Mouse (Mus musculus): ENCODE measurements around the gene Prr3. TPM values are rescaled to one million over a fixed set of nuclear protein-coding genes. Genes with fewer than 3 reads are reported as not detected.
"Not testable (repeated sequence)": the region's sequence is repeated elsewhere in the genome, so short reads cannot be mapped to it uniquely, and the experiment has no call there.

Gene Prr3
- polyA plus RNA-seq, 1 experiment: 33.5 TPM

- H3K4me1 ChIP-seq (ENCODE audit: control insufficient read depth, insufficient read depth, low read length): peaks cover 3% of the 10 kb centered on the region
- H3K36me3 ChIP-seq (ENCODE audit: control insufficient read depth, insufficient read depth, low read length, poor library complexity, severe bottlenecking): no peaks in the 10 kb centered on the region
- TF ChIP-seq EP300 (IDR thresholded peaks at IDR 0.05; ENCODE audit: insufficient read depth, low read depth, low read length) (no peak), CTCF (IDR thresholded peaks at IDR 0.05; ENCODE audit: low read depth, low read length) (no peak), POLR2A (IDR thresholded peaks at IDR 0.05; ENCODE audit: insufficient read depth, low read length) (no peak)
- 0 out of 2 replicates have a peak overlapping the region, but pooled peaks have one; percentile 23 for H3K9ac ChIP-seq (ENCODE audit: low read depth, poor library complexity, severe bottlenecking)
- H3K4me3 ChIP-seq (ENCODE audit: low read depth, low read length): peak overlapping the region; percentile 30
- H3K27me3 ChIP-seq (ENCODE audit: control insufficient read depth, insufficient read depth, low read length, poor library complexity, severe bottlenecking): no peaks in the 10 kb centered on the region
- H3K9me3 ChIP-seq (replicated peaks; ENCODE audit: control insufficient read depth, insufficient read depth, low read length, poor library complexity, severe bottlenecking): 0 out of 2 replicates have a peak, but pooled peaks cover 3% of the 10 kb centered on the region
- peak overlapping the region; percentile 98 for H3K27ac ChIP-seq (ENCODE audit: insufficient read depth, low read length)
Measured at GRCm38 (mm10) chr17:35939941-35940340, 40.1 kb downstream of the Prr3 start.

DNA sequence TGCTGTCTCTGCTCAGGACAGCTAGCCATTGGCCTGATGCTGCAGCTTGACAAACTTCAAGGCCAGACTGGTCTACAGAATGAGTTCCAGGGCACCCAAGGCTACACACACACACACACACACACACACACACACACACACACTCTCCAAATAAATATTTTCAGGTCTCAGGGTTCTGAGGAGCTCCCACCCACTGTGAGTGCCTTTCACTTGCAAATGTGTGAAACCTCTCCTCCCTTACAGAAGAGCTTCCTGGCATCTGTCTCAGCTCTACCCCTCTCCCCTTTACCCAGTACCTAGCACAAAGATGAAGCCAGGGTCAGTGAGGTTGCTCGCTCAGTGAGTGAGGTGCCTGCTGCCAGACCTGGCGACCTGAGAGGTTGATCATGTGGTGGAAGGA is 40.9 kb downstream of the Prr3 start:
- Histone ChIP-seq H3K27me3 (ENCODE audit: control insufficient read depth, insufficient read depth, low read length, poor library complexity, severe bottlenecking) (no peaks in the 10 kb centered on the region), H3K27ac (ENCODE audit: insufficient read depth, low read length) (peak overlapping the region; percentile 98), H3K4me3 (ENCODE audit: low read depth, low read length) (peak overlapping the region; percentile 13; the same call in 1 of the 2 replicates), H3K9ac (ENCODE audit: low read depth, poor library complexity, severe bottlenecking) (0 out of 2 replicates have a peak overlapping the region, but pooled peaks have one; percentile 23), H3K4me1 (ENCODE audit: control insufficient read depth, insufficient read depth, low read length) (peaks cover 3% of the 10 kb centered on the region), H3K9me3 (replicated peaks; ENCODE audit: control insufficient read depth, insufficient read depth, low read length, poor library complexity, severe bottlenecking) (0 out of 2 replicates have a peak, but pooled peaks cover 3% of the 10 kb centered on the region), H3K36me3 (ENCODE audit: control insufficient read depth, insufficient read depth, low read length, poor library complexity, severe bottlenecking) (no peaks in the 10 kb centered on the region)
- TF ChIP-seq CTCF (IDR thresholded peaks at IDR 0.05; ENCODE audit: low read depth, low read length) (no peak), EP300 (IDR thresholded peaks at IDR 0.05; ENCODE audit: insufficient read depth, low read depth, low read length) (peak; percentile 65; the same call in 1 of the 2 replicates), POLR2A (IDR thresholded peaks at IDR 0.05; ENCODE audit: insufficient read depth, low read length) (no peak)

GRCm38 (mm10) chr17:35937700-35938348 is 42.2 kb downstream of the Prr3 start:
- H3K9me3 ChIP-seq (replicated peaks; ENCODE audit: control insufficient read depth, insufficient read depth, low read length, poor library complexity, severe bottlenecking): 0 out of 2 replicates have a peak, but pooled peaks cover 3% of the 10 kb centered on the region

DNA sequence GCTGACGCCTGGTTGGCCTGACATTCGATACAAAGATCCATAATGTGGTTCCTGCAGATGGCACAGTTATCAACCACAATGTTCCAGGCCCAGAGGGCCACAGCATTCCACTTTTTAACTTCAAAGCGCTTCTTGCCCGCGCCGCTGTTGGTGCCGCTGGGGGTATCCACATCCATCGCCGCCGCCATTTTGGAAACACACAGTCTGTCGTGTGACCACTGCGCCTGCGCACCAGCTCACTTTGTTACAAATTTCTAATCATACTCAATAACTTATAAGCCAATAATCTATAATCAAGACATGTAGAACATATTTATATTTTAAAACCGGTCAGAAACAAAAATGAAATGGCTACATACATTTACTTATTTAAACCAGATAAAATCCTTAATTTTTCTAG is 44.3 kb downstream of the Prr3 start:
- not testable (repeated sequence) for H3K9me3 ChIP-seq (replicated peaks; ENCODE audit: control insufficient read depth, insufficient read depth, low read length, poor library complexity, severe bottlenecking)
- peak overlapping the region; percentile 90 for H3K4me3 ChIP-seq (ENCODE audit: low read depth, low read length)

More at GRCm38 (mm10) chr17:35937700-35938348, 42.2 kb downstream of the Prr3 start:
- no peak overlapping the region for H3K27ac ChIP-seq (ENCODE audit: insufficient read depth, low read length)
- no peaks in the 10 kb centered on the region for H3K36me3 ChIP-seq (ENCODE audit: control insufficient read depth, insufficient read depth, low read length, poor library complexity, severe bottlenecking)
- TF ChIP-seq CTCF (IDR thresholded peaks at IDR 0.05; ENCODE audit: low read depth, low read length) (peak; percentile 90), EP300 (IDR thresholded peaks at IDR 0.05; ENCODE audit: insufficient read depth, low read depth, low read length) (no peak), POLR2A (IDR thresholded peaks at IDR 0.05; ENCODE audit: insufficient read depth, low read length) (no peak)
- H3K4me1 ChIP-seq (ENCODE audit: control insufficient read depth, insufficient read depth, low read length): peaks cover 3% of the 10 kb centered on the region
- H3K4me3 ChIP-seq (ENCODE audit: low read depth, low read length): no peak overlapping the region
- H3K9ac ChIP-seq (ENCODE audit: low read depth, poor library complexity, severe bottlenecking): no peak overlapping the region
- no peaks in the 10 kb centered on the region for H3K27me3 ChIP-seq (ENCODE audit: control insufficient read depth, insufficient read depth, low read length, poor library complexity, severe bottlenecking)

DNA sequence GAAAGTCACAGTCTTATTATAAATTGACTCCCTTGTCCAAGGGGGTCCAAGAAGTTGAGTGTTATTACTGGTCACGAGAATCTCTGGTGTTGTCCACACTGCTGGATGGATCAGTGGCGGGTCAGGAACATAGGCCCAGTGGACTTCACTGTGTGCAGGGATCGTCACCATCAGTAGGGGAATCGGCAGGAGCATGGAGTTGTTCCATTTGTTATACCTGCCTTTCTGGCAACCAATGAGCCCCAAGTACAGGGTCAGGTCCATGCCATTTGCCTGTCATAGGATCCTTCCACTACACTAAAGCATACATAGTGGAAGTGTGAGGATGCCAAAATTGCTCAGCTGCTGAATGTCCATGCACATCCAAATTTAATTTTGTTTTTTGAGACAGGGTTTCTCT is 47.4 kb downstream of the Prr3 start:
- H3K27ac ChIP-seq (ENCODE audit: insufficient read depth, low read length): no peak overlapping the region
- no peak overlapping the region for H3K4me3 ChIP-seq (ENCODE audit: low read depth, low read length)
- peaks cover 1% of the 10 kb centered on the region for H3K4me1 ChIP-seq (ENCODE audit: control insufficient read depth, insufficient read depth, low read length)
- no peak for TF ChIP-seq CTCF (IDR thresholded peaks at IDR 0.05; ENCODE audit: low read depth, low read length)
- no peak for TF ChIP-seq EP300 (IDR thresholded peaks at IDR 0.05; ENCODE audit: insufficient read depth, low read depth, low read length)
- no peak for TF ChIP-seq POLR2A (IDR thresholded peaks at IDR 0.05; ENCODE audit: insufficient read depth, low read length)
- no peak overlapping the region for H3K9ac ChIP-seq (ENCODE audit: low read depth, poor library complexity, severe bottlenecking)
- H3K27me3 ChIP-seq (ENCODE audit: control insufficient read depth, insufficient read depth, low read length, poor library complexity, severe bottlenecking): no peaks in the 10 kb centered on the region
- H3K9me3 ChIP-seq (replicated peaks; ENCODE audit: control insufficient read depth, insufficient read depth, low read length, poor library complexity, severe bottlenecking): no peaks in the 10 kb centered on the region
- H3K36me3 ChIP-seq (ENCODE audit: control insufficient read depth, insufficient read depth, low read length, poor library complexity, severe bottlenecking): peaks cover 26% of the 10 kb centered on the region

More for the DNA sequence above, 44.3 kb downstream of the Prr3 start:
- Histone ChIP-seq H3K27ac (ENCODE audit: insufficient read depth, low read length) (peak overlapping the region; percentile 80), H3K9ac (ENCODE audit: low read depth, poor library complexity, severe bottlenecking) (peak overlapping the region; percentile 67)
- not testable (repeated sequence) for H3K4me1 ChIP-seq (ENCODE audit: control insufficient read depth, insufficient read depth, low read length); H3K27me3 ChIP-seq (ENCODE audit: control insufficient read depth, insufficient read depth, low read length, poor library complexity, severe bottlenecking); H3K36me3 ChIP-seq (ENCODE audit: control insufficient read depth, insufficient read depth, low read length, poor library complexity, severe bottlenecking)

DNA sequence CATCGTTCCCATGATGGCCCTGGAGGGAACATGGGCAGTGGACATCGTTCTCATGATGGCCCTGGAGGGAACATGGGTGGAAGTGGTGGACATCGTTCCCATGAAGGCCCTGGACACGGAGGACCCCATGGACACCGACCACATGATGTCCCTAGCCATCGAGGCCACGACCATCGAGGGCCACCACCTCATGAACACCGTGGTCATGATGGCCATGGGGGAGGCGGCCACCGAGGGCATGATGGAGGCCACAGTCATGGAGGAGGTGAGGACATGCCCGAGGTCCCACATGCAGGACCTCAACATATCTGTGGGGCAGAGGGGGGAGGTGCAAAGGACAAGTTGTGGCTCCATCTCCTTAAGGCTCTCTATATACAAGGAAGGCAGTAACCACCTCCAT is 49.4 kb downstream of the Prr3 start:
- H3K4me3 ChIP-seq (ENCODE audit: low read depth, low read length): no peak overlapping the region
- no peak overlapping the region for H3K27ac ChIP-seq (ENCODE audit: insufficient read depth, low read length)
- H3K4me1 ChIP-seq (ENCODE audit: control insufficient read depth, insufficient read depth, low read length): no peaks in the 10 kb centered on the region
- no peak for TF ChIP-seq POLR2A (IDR thresholded peaks at IDR 0.05; ENCODE audit: insufficient read depth, low read length)
- no peak for TF ChIP-seq EP300 (IDR thresholded peaks at IDR 0.05; ENCODE audit: insufficient read depth, low read depth, low read length)
- TF ChIP-seq CTCF (IDR thresholded peaks at IDR 0.05; ENCODE audit: low read depth, low read length): no peak
- no peaks in the 10 kb centered on the region for H3K9me3 ChIP-seq (replicated peaks; ENCODE audit: control insufficient read depth, insufficient read depth, low read length, poor library complexity, severe bottlenecking)
- no peaks in the 10 kb centered on the region for H3K27me3 ChIP-seq (ENCODE audit: control insufficient read depth, insufficient read depth, low read length, poor library complexity, severe bottlenecking)
- peaks cover 40% of the 10 kb centered on the region for H3K36me3 ChIP-seq (ENCODE audit: control insufficient read depth, insufficient read depth, low read length, poor library complexity, severe bottlenecking)
- no peak overlapping the region for H3K9ac ChIP-seq (ENCODE audit: low read depth, poor library complexity, severe bottlenecking)

Data from ES-Bruce4 (cell line).